Mouse (Mus musculus) liver, embryonic 14.5 days (tissue): ENCODE results near the gene Lypla2. TPM values are rescaled to one million over a fixed set of nuclear protein-coding genes. Genes with fewer than 3 reads are reported as not detected.
"Not testable (repeated sequence)": the region's sequence is repeated elsewhere in the genome, so short reads cannot be mapped to it uniquely, and the experiment has no call there.

Source experiments
- ATAC-seq: fragments of 200-750 bp; cut with Nextera tagmentation; 2 replicates; pipeline ENCODE4 v1.8.0; 2017; ENCODE audit warnings: moderate number of reproducible peaks, mild to moderate bottlenecking, moderate library complexity; ENCODE audit not compliant: insufficient read depth
- DNase-seq, 3 experiments: peaks; one replicate each; pipeline ENCODE4 v3.0.0-alpha.2; 2012 to 2013; ENCODE audit warnings: low read depth in 3 of 3, low spot score in 3 of 3
- H3K27ac ChIP-seq: fragments of 300-500 bp; sonication (generic); 2 replicates; pipeline ENCODE4 v1.5.1; 2014; ENCODE audit warnings: moderate library complexity, mild to moderate bottlenecking, control low read depth, inconsistent platforms
- H3K27me3 ChIP-seq: fragments of 300-500 bp; sonication (generic); 2 replicates; pipeline ENCODE4 v1.6.1; 2014; ENCODE audit warnings: mild to moderate bottlenecking, low read length, moderate library complexity; ENCODE audit not compliant: control insufficient read depth, insufficient read depth
- H3K36me3 ChIP-seq: fragments of 300-500 bp; sonication (generic); replicated peaks from 2 replicates; pipeline ENCODE4 v1.6.1; 2014; ENCODE audit warnings: low read depth; ENCODE audit not compliant: control insufficient read depth, insufficient read depth
- H3K4me1 ChIP-seq, 2 experiments: fragments of 200-500 bp in 1 of 2; fragments of 300-500 bp in 1 of 2; sonication (generic) in 1 of 2; replicated peaks; 2 replicates each; pipeline ENCODE4 v1.6.1; 2012 to 2014; ENCODE audit warnings: antibody characterized with exemption in 1 of 2, inconsistent platforms in 1 of 2, low read length in 1 of 2; ENCODE audit not compliant: control insufficient read depth in 2 of 2, insufficient read depth in 2 of 2
- H3K4me2 ChIP-seq: fragments of 300-500 bp; sonication (generic); 2 replicates; pipeline ENCODE4 v1.6.1; 2014; ENCODE audit warnings: low read depth, mild to moderate bottlenecking, control low read depth, moderate library complexity
- H3K4me3 ChIP-seq, 2 experiments: fragments of 200-500 bp in 1 of 2; fragments of 300-500 bp in 1 of 2; sonication (generic) in 1 of 2; 2 replicates each; pipeline ENCODE4 v1.5.1; 2012 to 2014; ENCODE audit warnings: low read depth in 2 of 2, low read length in 2 of 2, mild to moderate bottlenecking in 2 of 2, control low read depth in 1 of 2, inconsistent platforms in 1 of 2, moderate library complexity in 1 of 2; ENCODE audit not compliant: insufficient read depth in 1 of 2
- H3K9ac ChIP-seq: fragments of 300-500 bp; sonication (generic); replicated peaks from 2 replicates; pipeline ENCODE4 v1.6.1; 2014; ENCODE audit warnings: mild to moderate bottlenecking, control low read depth, moderate library complexity
- H3K9me3 ChIP-seq: fragments of 300-500 bp; sonication (generic); 2 replicates; pipeline ENCODE4 v1.6.1; 2016; ENCODE audit warnings: low read length, mixed read lengths; ENCODE audit not compliant: control insufficient read depth
- CTCF ChIP-seq: IDR thresholded peaks from 2 replicates; pipeline ENCODE4 v1.5.1; 2016; ENCODE audit warnings: antibody characterized with exemption, low read depth, control low read depth
- EP300 ChIP-seq: IDR thresholded peaks from 2 replicates; pipeline ENCODE4 v1.6.1; 2016; ENCODE audit warnings: antibody characterized with exemption, low read depth
- WGBS: fragments of 180-500 bp; shearing (Covaris S2); extraction: QIAGEN DNeasy Blood & Tissue Kit; methylation state at CpG from one replicate; pipeline ENCODE4 v1.1.7; 2014; ENCODE audit not compliant: insufficient replicate concordance; 5-methylcytosine and 5-hydroxymethylcytosine counted together
- polyA plus RNA-seq, 2 experiments: library from polyadenylated mRNA; depleted of rRNA in 1 of 2; stranded (reverse) in 1 of 2; unstranded in 1 of 2; fragments of >200 nt; fragmentation: Nextera tagmentation in 1 of 2; extraction: Ambion mirVana in 1 of 2; gene quantifications; 2 replicates each; pipeline versions ENCODE4 v1.2.1 to v1.2.3; 2012 to 2014

Gene Lypla2
- polyA plus RNA-seq, 2 experiments: 26.5 to 30.6 TPM

DNA sequence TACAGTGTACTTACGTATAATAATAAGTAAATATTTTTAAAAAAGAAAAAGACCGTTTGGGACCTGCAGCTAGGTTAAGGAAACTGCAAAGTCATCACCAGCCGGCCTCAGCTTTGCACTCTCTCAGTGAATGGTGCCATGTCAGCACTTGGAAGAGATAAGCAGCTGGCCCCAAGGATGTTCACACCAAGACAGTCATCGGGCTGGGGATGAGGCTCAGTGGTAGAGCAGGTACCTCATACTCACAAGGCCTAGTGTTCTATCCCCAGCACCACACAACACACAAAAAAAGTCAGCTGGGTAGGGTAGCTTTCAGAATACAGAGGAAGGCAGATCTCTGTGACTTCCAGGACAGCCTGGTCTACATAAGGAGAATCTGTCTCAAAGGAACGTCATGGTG lies 12.8 kb upstream of the Lypla2 start:
- Histone ChIP-seq H3K4me3 (peak overlapping the region; percentile 53 to 99), H3K36me3 (peaks cover 40% of the 10 kb centered on the region), H3K27ac (peak overlapping the region; percentile 90), H3K4me2 (peak overlapping the region; percentile 91), H3K9me3 (no peaks in the 10 kb centered on the region), H3K4me1 (peaks cover 22 to 26% of the 10 kb centered on the region in 2 experiments), H3K9ac (peak overlapping the region; percentile 100), H3K27me3 (no peaks in the 10 kb centered on the region)
- DNase-seq: peak; percentile 88 to 92 (median 90)
- 32% methylated on average over 5 of the region's 5 CpGs for WGBS
- peak; percentile 80 for ATAC-seq
- TF ChIP-seq CTCF: no peak
- TF ChIP-seq EP300: peak; percentile 75

DNA sequence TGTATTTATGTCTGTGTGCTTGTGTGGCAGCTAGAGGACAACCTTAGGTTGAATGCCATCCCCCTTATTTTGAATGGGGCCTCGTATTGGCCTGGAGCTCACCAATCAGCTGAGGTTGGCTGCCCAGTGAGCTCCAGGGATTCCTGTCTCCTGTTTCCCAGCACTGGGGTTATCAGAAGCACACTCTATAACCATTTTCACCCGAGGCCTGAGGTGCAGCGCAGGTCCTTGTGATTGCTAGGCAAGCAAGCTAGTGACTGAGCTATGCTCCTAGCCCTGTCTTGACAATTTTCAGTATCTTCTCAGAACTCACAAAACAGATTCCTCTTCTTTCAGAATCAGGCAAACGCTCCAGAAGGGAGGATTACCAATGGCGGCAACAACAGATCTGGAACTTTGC lies 12.1 kb upstream of the Lypla2 start:
- TF ChIP-seq EP300 (no peak), CTCF (no peak)
- WGBS: 79% methylated on average over 5 of the region's 5 CpGs
- no peaks in the 10 kb centered on the region for H3K9me3 ChIP-seq
- H3K4me2 ChIP-seq: peak overlapping the region; percentile 91
- no peak for DNase-seq
- no peak for ATAC-seq
- peak overlapping the region; percentile 90 for H3K27ac ChIP-seq
- no peaks in the 10 kb centered on the region for H3K27me3 ChIP-seq
- peak overlapping the region; percentile 70 for H3K9ac ChIP-seq
- peaks cover 40% of the 10 kb centered on the region for H3K36me3 ChIP-seq
- H3K4me1 ChIP-seq: peaks cover 22 to 26% of the 10 kb centered on the region in 2 experiments
- peak overlapping the region; percentile 47 to 99 for H3K4me3 ChIP-seq

DNA sequence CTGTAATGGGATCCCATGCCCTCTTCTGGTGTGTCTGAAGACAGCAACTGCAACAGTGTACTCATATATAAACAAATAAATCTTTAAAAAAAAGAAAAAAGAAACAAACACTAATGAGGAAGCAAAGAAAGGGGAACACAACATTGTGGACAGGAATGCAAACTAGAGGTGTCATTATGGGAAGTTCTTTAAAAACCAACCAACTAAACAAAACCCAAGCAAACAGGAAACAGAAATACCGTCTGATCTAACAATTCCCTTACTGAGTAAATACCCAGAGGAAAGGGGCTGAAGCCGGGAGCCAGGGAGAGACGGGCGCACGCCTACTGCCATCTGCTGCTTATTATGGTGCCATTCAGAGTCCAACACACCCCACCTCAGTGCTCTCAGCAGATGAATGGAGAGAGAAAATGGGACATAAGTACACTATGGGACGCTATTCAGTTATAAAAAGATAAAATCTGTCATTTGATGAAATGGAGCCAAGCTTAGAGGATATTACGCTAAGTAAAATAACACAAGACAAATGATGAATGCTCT lies 9.2 kb upstream of the Lypla2 start:
- 76% methylated on average over 7 of the region's 7 CpGs for WGBS
- no peak for DNase-seq
- Histone ChIP-seq H3K4me2 (no peak overlapping the region), H3K4me3 (no peak overlapping the region), H3K36me3 (peaks cover 62% of the 10 kb centered on the region), H3K27me3 (no peaks in the 10 kb centered on the region), H3K9ac (no peak overlapping the region), H3K4me1 (peaks cover 17 to 20% of the 10 kb centered on the region in 2 experiments), H3K27ac (no peak overlapping the region), H3K9me3 (no peaks in the 10 kb centered on the region)
- TF ChIP-seq CTCF: no peak
- TF ChIP-seq EP300: no peak
- ATAC-seq: no peak

DNA sequence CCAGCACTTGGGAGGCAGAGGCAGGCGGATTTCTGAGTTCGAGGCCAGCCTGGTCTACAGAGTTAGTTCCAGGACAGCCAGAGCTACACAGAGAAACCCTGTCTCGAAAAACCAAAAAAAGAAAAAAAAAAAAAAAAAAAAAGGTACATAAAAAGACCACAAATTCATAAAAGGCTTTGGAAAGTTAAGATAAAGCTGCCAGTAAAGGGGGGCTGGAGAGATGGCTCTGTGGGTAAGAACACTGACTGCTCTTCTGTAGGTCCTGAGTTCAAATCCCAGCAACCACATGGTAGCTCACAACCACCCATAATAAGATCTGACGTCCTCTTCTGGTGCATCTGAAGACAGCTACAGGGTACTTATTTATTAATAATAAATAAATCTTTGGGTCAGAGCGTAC lies 7.8 kb upstream of the Lypla2 start:
- H3K27ac ChIP-seq, H3K4me2 ChIP-seq, DNase-seq, ATAC-seq, H3K9me3 ChIP-seq, H3K27me3 ChIP-seq, H3K4me3 ChIP-seq, H3K4me1 ChIP-seq, H3K9ac ChIP-seq: not testable (repeated sequence)
- 87% methylated on average over 5 of the region's 5 CpGs for WGBS
- H3K36me3 ChIP-seq: peaks cover 76% of the 10 kb centered on the region

DNA sequence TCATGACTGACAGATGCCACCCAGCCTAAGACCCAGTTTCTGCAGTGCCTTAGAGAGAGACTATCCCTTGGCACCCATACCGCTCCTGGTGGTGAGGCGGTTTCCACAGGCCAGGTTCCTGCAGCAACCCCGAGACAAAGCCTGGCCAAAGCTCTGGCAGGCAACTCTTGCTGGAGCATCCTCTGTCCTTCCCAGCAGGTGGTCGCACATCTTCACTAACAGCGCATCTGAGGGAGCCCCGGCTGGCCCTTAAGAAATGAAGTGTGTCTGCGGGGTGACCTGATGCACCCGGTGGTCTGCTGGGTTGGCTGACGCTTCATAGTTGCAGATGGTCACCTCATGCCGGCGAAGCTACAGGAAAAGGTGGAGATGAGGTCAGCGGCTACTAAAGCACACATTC lies 3.7 kb upstream of the Lypla2 start:
- Histone ChIP-seq H3K9me3 (no peaks in the 10 kb centered on the region), H3K4me3 (no peak overlapping the region), H3K27ac (no peak overlapping the region), H3K4me1 (peaks cover 9 to 13% of the 10 kb centered on the region in 2 experiments), H3K36me3 (peaks cover 50% of the 10 kb centered on the region), H3K27me3 (no peaks in the 10 kb centered on the region), H3K4me2 (no peak overlapping the region), H3K9ac (no peak overlapping the region)
- DNase-seq: no peak
- 89% methylated on average over 12 of the region's 12 CpGs for WGBS
- no peak for TF ChIP-seq CTCF
- no peak for TF ChIP-seq EP300
- ATAC-seq: no peak
